Mouse (Mus musculus) cerebellum, adult 9-11 months (tissue): ENCODE data around the gene Itm2c.

Source experiments
- DNase-seq: peaks from one replicate; pipeline ENCODE4 v3.0.0; 2022

Itm2c gene

GRCm38 (mm10) chr1:85894231-85894747, at the start of gene Itm2c:
Gene Itm2c (plus strand): TSS chr1:85894281.
- DNase-seq, result peak; percentile 91

- no peak for DNase-seq
These were observed 49.1 kb upstream of the Itm2c start for GRCm38 (mm10) chr1:85844981-85845380.

- no peak for DNase-seq
These were observed 48.6 kb upstream of the Itm2c start for GRCm38 (mm10) chr1:85845476-85845875.

GRCm38 (mm10) chr1:85849016-85849415, 45.1 kb upstream of the Itm2c start:
- DNase-seq, result no peak

GRCm38 (mm10) chr1:85850851-85851250, 43.2 kb upstream of the Itm2c start:
- DNase-seq, result no peak

GRCm38 (mm10) chr1:85852996-85853689, 40.9 kb upstream of the Itm2c start:
- peak; percentile 75 for DNase-seq

GRCm38 (mm10) chr1:85853865-85854264, 40.2 kb upstream of the Itm2c start:
- no peak for DNase-seq

- no peak for DNase-seq
These were observed 39.6 kb upstream of the Itm2c start for GRCm38 (mm10) chr1:85854475-85854874.

- DNase-seq, result no peak
These were observed 37.8 kb upstream of the Itm2c start for GRCm38 (mm10) chr1:85856266-85856665.

GRCm38 (mm10) chr1:85857261-85857754, 36.8 kb upstream of the Itm2c start:
- DNase-seq, result no peak

GRCm38 (mm10) chr1:85864383-85864782, 29.7 kb upstream of the Itm2c start:
- DNase-seq, result no peak

GRCm38 (mm10) chr1:85870001-85870400, 24.1 kb upstream of the Itm2c start:
- peak; percentile 72 for DNase-seq

GRCm38 (mm10) chr1:85870546-85870945, 23.5 kb upstream of the Itm2c start:
- DNase-seq, result peak; percentile 45

GRCm38 (mm10) chr1:85882003-85882402, 12.1 kb upstream of the Itm2c start:
- no peak for DNase-seq

GRCm38 (mm10) chr1:85887221-85887620, 6.9 kb upstream of the Itm2c start:
- no peak for DNase-seq

- peak; percentile 72 for DNase-seq
These were observed 773 bp downstream of the Itm2c start for GRCm38 (mm10) chr1:85894748-85895360.

- peak; percentile 78 for DNase-seq
These were observed 1.3 kb downstream of the Itm2c start for GRCm38 (mm10) chr1:85895391-85895837.

GRCm38 (mm10) chr1:85896110-85896509, 2.0 kb downstream of the Itm2c start:
- DNase-seq, result no peak

GRCm38 (mm10) chr1:85896781-85897700, 3.0 kb downstream of the Itm2c start:
- peak; percentile 54 for DNase-seq

- DNase-seq, result peak; percentile 41
These were observed 4.0 kb downstream of the Itm2c start for GRCm38 (mm10) chr1:85897901-85898760.

GRCm38 (mm10) chr1:85898761-85899387, 4.8 kb downstream of the Itm2c start:
- peak; percentile 86 for DNase-seq

GRCm38 (mm10) chr1:85899388-85899761, 5.3 kb downstream of the Itm2c start:
- DNase-seq, result peak; percentile 62
